Comparison of ENCODE assay signal across 34 mouse cellular contexts in genomic region chr4:56064657-56065056, GRCm38 (mm10).
"Had no signal": no experiment of that assay in that cellular context is flagged by ENCODE, and none has a peak within 500 bp of the region (broad histone marks: within the 10 kb centered on the region; RNA-seq: fewer than 3 reads in every experiment).

No protein-coding gene starts in this region.

- H3K9ac ChIP-seq: heart, embryonic 12.5 days; heart, embryonic 13.5 days; heart, embryonic 15.5 days; hindbrain, embryonic 12.5 days; hindbrain, embryonic 13.5 days; hindbrain, embryonic 15.5 days; intestine, embryonic 15.5 days; kidney, embryonic 15.5 days had no signal

- H3K4me2 ChIP-seq: heart, embryonic 11.5 days; heart, embryonic 12.5 days; heart, embryonic 13.5 days; heart, embryonic 15.5 days; hindbrain, embryonic 12.5 days; hindbrain, embryonic 13.5 days; hindbrain, embryonic 15.5 days; intestine, embryonic 15.5 days; kidney, embryonic 15.5 days had no signal

- H3K27me3 ChIP-seq: heart, embryonic 13.5 days; heart, embryonic 15.5 days; hindbrain, embryonic 12.5 days; hindbrain, embryonic 13.5 days; hindbrain, embryonic 15.5 days; intestine, embryonic 15.5 days; kidney, embryonic 15.5 days had no signal

- ATAC-seq: hindbrain, embryonic 16.5 days; inflammation-experienced regulatory T-cells, adult 6 months; intestine, embryonic 15.5 days; intestine, embryonic 16.5 days; intestine, postnatal 0 days had no signal

- DNase-seq: heart, postnatal 10 days; heart, postnatal 14 days; heart, postnatal 36 days; heart, postnatal 4 days; kidney, adult 11 months; kidney, adult 18-20 months; kidney, adult 2 months; kidney, adult 8-10 months; kidney, adult 9 months; kidney, postnatal 10 days; kidney, postnatal 14 days; kidney, postnatal 25 days; kidney, postnatal 36 days; kidney, postnatal 4 days; layer of hippocampus, adult 9-11 months; layer of hippocampus, postnatal 36 days had no signal

- H3K4me1 ChIP-seq: heart, embryonic 10.5 days; heart, embryonic 12.5 days; heart, embryonic 13.5 days; heart, embryonic 15.5 days; hindbrain, embryonic 10.5 days; hindbrain, embryonic 12.5 days; hindbrain, embryonic 13.5 days; hindbrain, embryonic 15.5 days; intestine, embryonic 15.5 days; kidney, embryonic 15.5 days had no signal

- H3K36me3 ChIP-seq: heart, embryonic 10.5 days; heart, embryonic 12.5 days; heart, embryonic 13.5 days; heart, embryonic 15.5 days; hindbrain, embryonic 10.5 days; hindbrain, embryonic 12.5 days; hindbrain, embryonic 13.5 days; hindbrain, embryonic 15.5 days; intestine, embryonic 15.5 days; kidney, embryonic 15.5 days had no signal

- H3K27ac ChIP-seq: heart, embryonic 10.5 days; heart, embryonic 13.5 days; heart, embryonic 15.5 days; hindbrain, embryonic 10.5 days; hindbrain, embryonic 12.5 days; hindbrain, embryonic 13.5 days; hindbrain, embryonic 15.5 days; intestine, embryonic 15.5 days; kidney, embryonic 15.5 days; kidney, postnatal 0 days; layer of hippocampus, adult 2 months; left cerebral cortex, adult 2 months had no signal

- H3K4me3 ChIP-seq: heart, embryonic 10.5 days; heart, embryonic 12.5 days; heart, embryonic 13.5 days; heart, embryonic 15.5 days; hindbrain, embryonic 10.5 days; hindbrain, embryonic 12.5 days; hindbrain, embryonic 13.5 days; hindbrain, embryonic 15.5 days; intestine, embryonic 15.5 days; kidney, embryonic 15.5 days; layer of hippocampus, adult 2 months; left cerebral cortex, adult 2 months had no signal

- H3K9me3 ChIP-seq: heart, embryonic 10.5 days; heart, embryonic 12.5 days; heart, embryonic 13.5 days; heart, embryonic 15.5 days; hindbrain, embryonic 10.5 days; hindbrain, embryonic 12.5 days; hindbrain, embryonic 13.5 days; hindbrain, embryonic 15.5 days; intestine, embryonic 15.5 days; kidney, embryonic 15.5 days had no signal
